Mouse (Mus musculus) forebrain, embryonic 15.5 days (tissue): ENCODE results near the gene Cend1. TPM values are rescaled to one million over a fixed set of nuclear protein-coding genes. Genes with fewer than 3 reads are reported as not detected.

Source experiments
- ATAC-seq: fragments of 200-750 bp; cut with Nextera tagmentation; replicated peaks from 2 replicates; pipeline ENCODE4 v1.8.0; 2017; ENCODE audit warnings: mild to moderate bottlenecking, moderate TSS enrichment, moderate library complexity
- H3K27ac ChIP-seq: fragments of 300-500 bp; sonication (generic); replicated peaks from 2 replicates; pipeline ENCODE4 v1.5.1; 2015; ENCODE audit warnings: mild to moderate bottlenecking, inconsistent platforms
- H3K27me3 ChIP-seq: fragments of 300-500 bp; sonication (generic); 2 replicates; pipeline ENCODE4 v1.6.1; 2015; ENCODE audit warnings: inconsistent platforms
- H3K36me3 ChIP-seq: fragments of 300-500 bp; sonication (generic); 2 replicates; pipeline ENCODE4 v1.6.1; 2015; ENCODE audit warnings: mild to moderate bottlenecking, inconsistent platforms
- H3K4me1 ChIP-seq: fragments of 300-500 bp; sonication (generic); 2 replicates; pipeline ENCODE4 v1.6.1; 2015; ENCODE audit warnings: inconsistent platforms
- H3K4me2 ChIP-seq: fragments of 300-500 bp; sonication (generic); replicated peaks from 2 replicates; pipeline ENCODE4 v1.6.1; 2015; ENCODE audit warnings: mild to moderate bottlenecking, inconsistent platforms
- H3K4me3 ChIP-seq: fragments of 300-500 bp; sonication (generic); 2 replicates; pipeline ENCODE4 v1.5.1; 2015; ENCODE audit warnings: mild to moderate bottlenecking, inconsistent platforms
- H3K9ac ChIP-seq: fragments of 300-500 bp; sonication (generic); replicated peaks from 2 replicates; pipeline ENCODE4 v1.6.1; 2015; ENCODE audit warnings: mild to moderate bottlenecking, inconsistent platforms
- H3K9me3 ChIP-seq: fragments of 300-500 bp; sonication (generic); 2 replicates; pipeline ENCODE4 v1.6.1; 2016; ENCODE audit warnings: inconsistent platforms
- WGBS: fragments of 180-500 bp; shearing (Covaris S2); methylation state at CpG from one replicate; pipeline ENCODE4 v1.1.7; 2015; ENCODE audit warnings: mixed read lengths; 5-methylcytosine and 5-hydroxymethylcytosine counted together
- polyA plus RNA-seq: library from polyadenylated mRNA; unstranded; fragments of >200 nt; fragmentation: Nextera tagmentation; extraction: Ambion mirVana; gene quantifications from 2 replicates; pipeline ENCODE4 v1.2.1, GENCODE M21; 2015

The Cend1 gene
- polyA plus RNA-seq, 1 experiment from 2014 or later, result 47.0 TPM

- peak; percentile 92 for ATAC-seq
- under 1% methylated on average over 57 of the region's 57 CpGs for WGBS
- Histone ChIP-seq H3K4me2 (peak within 1 kb of the TSS; percentile 98), H3K27ac (peak within 1 kb of the TSS; percentile 77), H3K36me3 (peaks cover 11% of the 10 kb centered on the region), H3K27me3 (0 out of 2 replicates have a peak, but pooled peaks cover 3% of the 10 kb centered on the region), H3K4me3 (peak within 1 kb of the TSS; percentile 60), H3K4me1 (peaks cover 16% of the 10 kb centered on the region), H3K9me3 (no peaks in the 10 kb centered on the region), H3K9ac (peak within 1 kb of the TSS; percentile 83)
These were observed 37.4 kb downstream of the Cend1 start, which contains the start of gene Taldo1 for GRCm38 (mm10) chr7:141391625-141392551. Gene Taldo1 (plus strand): TSS chr7:141392199.

GRCm38 (mm10) chr7:141390326-141391259 lies 38.7 kb downstream of the Cend1 start:
- peaks cover 16% of the 10 kb centered on the region for H3K4me1 ChIP-seq
- H3K9me3 ChIP-seq, result no peaks in the 10 kb centered on the region
- no peak overlapping the region for H3K4me3 ChIP-seq
- no peaks in the 10 kb centered on the region for H3K36me3 ChIP-seq
- WGBS, result 64% methylated on average over 9 of the region's 9 CpGs
- no peak for ATAC-seq
- no peak overlapping the region for H3K4me2 ChIP-seq
- H3K27me3 ChIP-seq, result 0 out of 2 replicates have a peak, but pooled peaks cover 3% of the 10 kb centered on the region
- no peak overlapping the region; the same call in 1 of the 2 replicates for H3K9ac ChIP-seq
- no peak overlapping the region for H3K27ac ChIP-seq

- peaks cover 13% of the 10 kb centered on the region for H3K4me1 ChIP-seq
- no peak for ATAC-seq
These were observed 40.7 kb downstream of the Cend1 start for GRCm38 (mm10) chr7:141388487-141389109.

GRCm38 (mm10) chr7:141387807-141388486 lies 41.3 kb downstream of the Cend1 start:
- no peak for ATAC-seq
- Histone ChIP-seq H3K4me3 (no peak overlapping the region), H3K4me2 (no peak overlapping the region), H3K27me3 (0 out of 2 replicates have a peak, but pooled peaks cover 3% of the 10 kb centered on the region), H3K9ac (no peak overlapping the region), H3K9me3 (no peaks in the 10 kb centered on the region), H3K4me1 (peaks cover 9% of the 10 kb centered on the region), H3K27ac (no peak overlapping the region), H3K36me3 (no peaks in the 10 kb centered on the region)
- 54% methylated on average over 2 of the region's 2 CpGs for WGBS

More at GRCm38 (mm10) chr7:141388487-141389109, 40.7 kb downstream of the Cend1 start:
- Histone ChIP-seq H3K9ac (no peak overlapping the region), H3K9me3 (no peaks in the 10 kb centered on the region), H3K27ac (no peak overlapping the region), H3K27me3 (0 out of 2 replicates have a peak, but pooled peaks cover 3% of the 10 kb centered on the region), H3K36me3 (no peaks in the 10 kb centered on the region), H3K4me3 (no peak overlapping the region), H3K4me2 (no peak overlapping the region)
- 61% methylated on average over 3 of the region's 3 CpGs for WGBS

GRCm38 (mm10) chr7:141381068-141381835 lies 48.0 kb downstream of the Cend1 start:
- 78% methylated on average over 4 of the region's 4 CpGs for WGBS
- Histone ChIP-seq H3K4me2 (no peak overlapping the region), H3K9ac (no peak overlapping the region), H3K27me3 (no peaks in the 10 kb centered on the region), H3K27ac (no peak overlapping the region), H3K4me1 (no peaks in the 10 kb centered on the region), H3K9me3 (no peaks in the 10 kb centered on the region), H3K36me3 (no peaks in the 10 kb centered on the region), H3K4me3 (no peak overlapping the region)
- no peak for ATAC-seq

GRCm38 (mm10) chr7:141379584-141379983 lies 49.7 kb downstream of the Cend1 start:
- Histone ChIP-seq H3K9ac (no peak overlapping the region), H3K9me3 (no peaks in the 10 kb centered on the region), H3K27me3 (no peaks in the 10 kb centered on the region), H3K4me1 (no peaks in the 10 kb centered on the region), H3K27ac (no peak overlapping the region), H3K4me2 (no peak overlapping the region), H3K4me3 (no peak overlapping the region), H3K36me3 (no peaks in the 10 kb centered on the region)
- WGBS, result 73% methylated on average over 4 of the region's 4 CpGs
- no peak for ATAC-seq

Other genes with a start within 250 kb of the Cend1 start
- 126 and 127 TPM in 2 replicates for gene Hras, start 235.5 kb downstream of the Cend1 start, polyA plus RNA-seq
- 10.3 and 12.7 TPM in 2 replicates for gene Lrrc56, start 235.3 kb downstream of the Cend1 start, polyA plus RNA-seq
- 0.75 and 1.4 TPM in 2 replicates for gene Lmntd2, start 215.4 kb downstream of the Cend1 start, polyA plus RNA-seq
- 24.6 and 26.9 TPM in 2 replicates for gene Rassf7, start 213.6 kb downstream of the Cend1 start, polyA plus RNA-seq
- 80.2 and 81.8 TPM in 2 replicates for gene Phrf1, start 200.7 kb downstream of the Cend1 start, polyA plus RNA-seq
- 1.1 and 2.3 TPM in 2 replicates for gene Irf7, start 163.0 kb downstream of the Cend1 start, polyA plus RNA-seq
- gene Cdhr5, start 152.7 kb downstream of the Cend1 start, polyA plus RNA-seq, result not detected in 2 replicates
- gene Sct, start 150.4 kb downstream of the Cend1 start, polyA plus RNA-seq, result 1.4 TPM in 2 replicates
- 0.64 and 0.78 TPM in 2 replicates for gene Drd4, start 137.5 kb downstream of the Cend1 start, polyA plus RNA-seq
- gene Deaf1, start 101.8 kb downstream of the Cend1 start, polyA plus RNA-seq, result 140 and 142 TPM in 2 replicates
- gene Tmem80, start 101.8 kb downstream of the Cend1 start, polyA plus RNA-seq, result 64.1 and 64.3 TPM in 2 replicates
- 0.37 and 0.57 TPM in 2 replicates for gene Eps8l2, start 90.6 kb downstream of the Cend1 start, polyA plus RNA-seq
- gene Taldo1, start 37.3 kb downstream of the Cend1 start, polyA plus RNA-seq, result 375 and 378 TPM in 2 replicates
- 62.2 and 64.2 TPM in 2 replicates for gene Gatd1, start 15.4 kb downstream of the Cend1 start, polyA plus RNA-seq
- gene Slc25a22, start 8.4 kb upstream of the Cend1 start, polyA plus RNA-seq, result 83.1 and 86.3 TPM in 2 replicates
- 7.8 and 9.5 TPM in 2 replicates for gene Pidd1, start 14.5 kb upstream of the Cend1 start, polyA plus RNA-seq
- gene Rplp2, start 17.9 kb upstream of the Cend1 start, polyA plus RNA-seq, result 820 and 834 TPM in 2 replicates
- 21.5 and 22.0 TPM in 2 replicates for gene Pnpla2, start 25.7 kb upstream of the Cend1 start, polyA plus RNA-seq
- gene Cracr2b, start 31.6 kb upstream of the Cend1 start, polyA plus RNA-seq, result 5.0 and 8.5 TPM in 2 replicates
- gene Cd151, start 37.9 kb upstream of the Cend1 start, polyA plus RNA-seq, result 15.9 and 18.6 TPM in 2 replicates
- gene Polr2l, start 45.6 kb upstream of the Cend1 start, polyA plus RNA-seq, result 68.3 and 73.2 TPM in 2 replicates
- 25.6 and 27.3 TPM in 2 replicates for gene Tspan4, start 45.7 kb upstream of the Cend1 start, polyA plus RNA-seq
- 32.2 and 33.7 TPM in 2 replicates for gene Chid1, start 110.4 kb upstream of the Cend1 start, polyA plus RNA-seq
- gene Ap2a2, start 132.7 kb upstream of the Cend1 start, polyA plus RNA-seq, result 106 and 110 TPM in 2 replicates
- gene Muc6, start 225.8 kb upstream of the Cend1 start, polyA plus RNA-seq, result 0.25 and 0.28 TPM in 2 replicates